In genomic region chr5:112928201-112928881, GRCm38 (mm10) we compare ENCODE assay signal across 10 mouse cellular contexts.
DNase-seq lines count a peak whose midpoint lies in the region.
"Had no signal": no experiment of that assay in that cellular context is flagged by ENCODE, and none has a peak within 500 bp of the region (broad histone marks: within the 10 kb centered on the region; RNA-seq: fewer than 3 reads in every experiment).

No protein-coding gene starts in this region.

- peak; percentile 35 for DNase-seq in embryo, embryonic 11 days
- no peak for DNase-seq in embryo, embryonic 10.5 days (ENCODE audit: low spot score)
- peak; percentile 22 for DNase-seq in kidney, postnatal 14 days
- no peak for DNase-seq in kidney, adult 8-10 months
- peak; percentile 54 for DNase-seq in testis, postnatal 10 days (ENCODE audit: low spot score)
- no peak for DNase-seq in testis, postnatal 14 days (ENCODE audit: low spot score)
- DNase-seq in cerebellum, postnatal 25 days = no peak
- no peak for DNase-seq in right cerebral cortex, adult 2 months (ENCODE audit: low spot score in 2 of 2)
- DNase-seq: adrenal gland, postnatal 25 days; cerebellum, adult 11-12 months had no signal

Comparison
In these comparisons a context has a peak if more than half of its experiments do, and no peak if none do; other contexts are left out.
1. DNase-seq: peak in embryo, embryonic 11 days (single experiment), kidney, postnatal 14 days (single experiment) and testis, postnatal 10 days (single experiment); none in embryo, embryonic 10.5 days (single experiment), kidney, adult 8-10 months (0 of 2), testis, postnatal 14 days (single experiment), cerebellum, postnatal 25 days (0 of 2) and right cerebral cortex, adult 2 months (0 of 2).